Mouse (Mus musculus): ENCODE data around the gene Snx27.

GRCm38 (mm10) chr3:94479564-94479963 is 103.0 kb downstream of the Snx27 start:
- no peak for TF ChIP-seq GATA1 (IDR thresholded peaks at IDR 0.05; ENCODE audit: borderline replicate concordance, low read length)
- TF ChIP-seq FLI1 (IDR thresholded peaks at IDR 0.05; ENCODE audit: low read length): no peak
